Mouse (Mus musculus) liver, embryonic 14.5 days (tissue): ENCODE data around the gene Clcnkb. TPM values are rescaled to one million over a fixed set of nuclear protein-coding genes. Genes with fewer than 3 reads are reported as not detected.

Experiments
- ATAC-seq: fragments of 200-750 bp; cut with Nextera tagmentation; 2 replicates; pipeline ENCODE4 v1.8.0; 2017; ENCODE audit warnings: moderate number of reproducible peaks, mild to moderate bottlenecking, moderate library complexity; ENCODE audit not compliant: insufficient read depth
- DNase-seq, 3 experiments: peaks; one replicate each; pipeline ENCODE4 v3.0.0-alpha.2; 2012 to 2013; ENCODE audit warnings: low read depth in 3 of 3, low spot score in 3 of 3
- H3K27ac ChIP-seq: fragments of 300-500 bp; sonication (generic); 2 replicates; pipeline ENCODE4 v1.5.1; 2014; ENCODE audit warnings: moderate library complexity, mild to moderate bottlenecking, control low read depth, inconsistent platforms
- H3K27me3 ChIP-seq: fragments of 300-500 bp; sonication (generic); 2 replicates; pipeline ENCODE4 v1.6.1; 2014; ENCODE audit warnings: mild to moderate bottlenecking, low read length, moderate library complexity; ENCODE audit not compliant: control insufficient read depth, insufficient read depth
- H3K36me3 ChIP-seq: fragments of 300-500 bp; sonication (generic); replicated peaks from 2 replicates; pipeline ENCODE4 v1.6.1; 2014; ENCODE audit warnings: low read depth; ENCODE audit not compliant: control insufficient read depth, insufficient read depth
- H3K4me1 ChIP-seq, 2 experiments: fragments of 200-500 bp in 1 of 2; fragments of 300-500 bp in 1 of 2; sonication (generic) in 1 of 2; replicated peaks; 2 replicates each; pipeline ENCODE4 v1.6.1; 2012 to 2014; ENCODE audit warnings: antibody characterized with exemption in 1 of 2, inconsistent platforms in 1 of 2, low read length in 1 of 2; ENCODE audit not compliant: control insufficient read depth in 2 of 2, insufficient read depth in 2 of 2
- H3K4me2 ChIP-seq: fragments of 300-500 bp; sonication (generic); 2 replicates; pipeline ENCODE4 v1.6.1; 2014; ENCODE audit warnings: low read depth, mild to moderate bottlenecking, control low read depth, moderate library complexity
- H3K4me3 ChIP-seq, 2 experiments: fragments of 200-500 bp in 1 of 2; fragments of 300-500 bp in 1 of 2; sonication (generic) in 1 of 2; 2 replicates each; pipeline ENCODE4 v1.5.1; 2012 to 2014; ENCODE audit warnings: low read depth in 2 of 2, low read length in 2 of 2, mild to moderate bottlenecking in 2 of 2, control low read depth in 1 of 2, inconsistent platforms in 1 of 2, moderate library complexity in 1 of 2; ENCODE audit not compliant: insufficient read depth in 1 of 2
- H3K9ac ChIP-seq: fragments of 300-500 bp; sonication (generic); replicated peaks from 2 replicates; pipeline ENCODE4 v1.6.1; 2014; ENCODE audit warnings: mild to moderate bottlenecking, control low read depth, moderate library complexity
- H3K9me3 ChIP-seq: fragments of 300-500 bp; sonication (generic); 2 replicates; pipeline ENCODE4 v1.6.1; 2016; ENCODE audit warnings: low read length, mixed read lengths; ENCODE audit not compliant: control insufficient read depth
- CTCF ChIP-seq: IDR thresholded peaks from 2 replicates; pipeline ENCODE4 v1.5.1; 2016; ENCODE audit warnings: antibody characterized with exemption, low read depth, control low read depth
- EP300 ChIP-seq: IDR thresholded peaks from 2 replicates; pipeline ENCODE4 v1.6.1; 2016; ENCODE audit warnings: antibody characterized with exemption, low read depth
- WGBS: fragments of 180-500 bp; shearing (Covaris S2); extraction: QIAGEN DNeasy Blood & Tissue Kit; methylation state at CpG from one replicate; pipeline ENCODE4 v1.1.7; 2014; ENCODE audit not compliant: insufficient replicate concordance; 5-methylcytosine and 5-hydroxymethylcytosine counted together
- polyA plus RNA-seq, 2 experiments: library from polyadenylated mRNA; depleted of rRNA in 1 of 2; stranded (reverse) in 1 of 2; unstranded in 1 of 2; fragments of >200 nt; fragmentation: Nextera tagmentation in 1 of 2; extraction: Ambion mirVana in 1 of 2; gene quantifications; 2 replicates each; pipeline versions ENCODE4 v1.2.1 to v1.2.3; 2012 to 2014

Gene Clcnkb
- polyA plus RNA-seq, 2 experiments: not detected

- no peak overlapping the region for H3K4me2 ChIP-seq
- H3K27me3 ChIP-seq: peaks cover 4% of the 10 kb centered on the region
- H3K36me3 ChIP-seq: no peaks in the 10 kb centered on the region
- H3K9me3 ChIP-seq: no peaks in the 10 kb centered on the region
- peak; percentile 64 for TF ChIP-seq CTCF
- TF ChIP-seq EP300: no peak
- no peak overlapping the region for H3K9ac ChIP-seq
- ATAC-seq (no peak), DNase-seq (no peak)
- no peak overlapping the region for H3K27ac ChIP-seq
- H3K4me1 ChIP-seq: no peaks in the 10 kb centered on the region
- 38% methylated on average over 9 of the region's 9 CpGs for whole genome bisulfite sequencing
- H3K4me3 ChIP-seq: no peak overlapping the region
Measured at GRCm38 (mm10) chr4:141429847-141430246, 14.0 kb upstream of the Clcnkb start.

- Histone ChIP-seq H3K36me3 (no peaks in the 10 kb centered on the region), H3K4me3 (no peak overlapping the region), H3K27me3 (peaks cover 4% of the 10 kb centered on the region), H3K9ac (no peak overlapping the region), H3K4me1 (no peaks in the 10 kb centered on the region), H3K27ac (no peak overlapping the region), H3K9me3 (no peaks in the 10 kb centered on the region), H3K4me2 (no peak overlapping the region)
- WGBS: 56% methylated on average over 6 of the region's 6 CpGs
- no peak for DNase-seq
- ATAC-seq: no peak
- no peak for TF ChIP-seq EP300
- TF ChIP-seq CTCF: no peak
Measured at GRCm38 (mm10) chr4:141429381-141429780, 13.6 kb upstream of the Clcnkb start.

- ATAC-seq (no peak), DNase-seq (no peak)
- Histone ChIP-seq H3K27ac (no peak overlapping the region), H3K9me3 (no peaks in the 10 kb centered on the region), H3K9ac (no peak overlapping the region), H3K36me3 (no peaks in the 10 kb centered on the region), H3K4me3 (no peak overlapping the region), H3K4me1 (no peaks in the 10 kb centered on the region), H3K4me2 (no peak overlapping the region), H3K27me3 (peaks cover 4% of the 10 kb centered on the region)
- WGBS: 67% methylated on average over 13 of the region's 13 CpGs
- TF ChIP-seq CTCF (no peak), EP300 (no peak)
Measured at GRCm38 (mm10) chr4:141427921-141428320, 12.1 kb upstream of the Clcnkb start.

GRCm38 (mm10) chr4:141426796-141427745 lies 11.3 kb upstream of the Clcnkb start:
- no peak for ATAC-seq
- H3K9me3 ChIP-seq: no peaks in the 10 kb centered on the region
- no peak for TF ChIP-seq CTCF
- TF ChIP-seq EP300: no peak
- no peaks in the 10 kb centered on the region for H3K4me1 ChIP-seq
- no peak overlapping the region for H3K27ac ChIP-seq
- DNase-seq: no peak
- no peak overlapping the region for H3K4me2 ChIP-seq
- H3K27me3 ChIP-seq: peaks cover 4% of the 10 kb centered on the region
- H3K9ac ChIP-seq: no peak overlapping the region
- no peaks in the 10 kb centered on the region for H3K36me3 ChIP-seq
- no peak overlapping the region for H3K4me3 ChIP-seq
- 57% methylated on average over 10 of the region's 10 CpGs for WGBS
